Mouse (Mus musculus) C2C12 (cell line): ENCODE results near the gene Gm20388.

ENCODE experiments used
- CTCF ChIP-seq: IDR thresholded peaks from one replicate; pipeline ENCODE4 v1.5.1; 2011; ENCODE audit not compliant: control insufficient read depth, insufficient read depth, insufficient read length
- FOSL1 ChIP-seq: IDR thresholded peaks from one replicate; pipeline ENCODE4 v1.8.0; 2011; ENCODE audit warnings: mild to moderate bottlenecking, low read length; ENCODE audit not compliant: poor library complexity, insufficient read depth, severe bottlenecking
- MAX ChIP-seq: IDR thresholded peaks from one replicate; pipeline ENCODE4 v1.6.1; 2011; ENCODE audit warnings: mild to moderate bottlenecking, control low read depth
- MYOG ChIP-seq: IDR thresholded peaks from one replicate; pipeline ENCODE4 v1.6.1; 2011; ENCODE audit not compliant: control insufficient read depth, insufficient read length; ENCODE audit errors: extremely low read depth
- USF1 ChIP-seq: IDR thresholded peaks from one replicate; pipeline ENCODE4 v1.6.1; 2011; ENCODE audit warnings: low read depth, mild to moderate bottlenecking, control low read depth, moderate library complexity

GRCm38 (mm10) chr8:120231870-120232269 lies 321.2 kb downstream of the Gm20388 start:
- TF ChIP-seq CTCF: no peak
- TF ChIP-seq MYOG: no peak
- TF ChIP-seq USF1: no peak
- no peak for TF ChIP-seq MAX
- TF ChIP-seq FOSL1: no peak
